8 mouse cellular contexts compared by ENCODE assay signal in the genomic region with DNA sequence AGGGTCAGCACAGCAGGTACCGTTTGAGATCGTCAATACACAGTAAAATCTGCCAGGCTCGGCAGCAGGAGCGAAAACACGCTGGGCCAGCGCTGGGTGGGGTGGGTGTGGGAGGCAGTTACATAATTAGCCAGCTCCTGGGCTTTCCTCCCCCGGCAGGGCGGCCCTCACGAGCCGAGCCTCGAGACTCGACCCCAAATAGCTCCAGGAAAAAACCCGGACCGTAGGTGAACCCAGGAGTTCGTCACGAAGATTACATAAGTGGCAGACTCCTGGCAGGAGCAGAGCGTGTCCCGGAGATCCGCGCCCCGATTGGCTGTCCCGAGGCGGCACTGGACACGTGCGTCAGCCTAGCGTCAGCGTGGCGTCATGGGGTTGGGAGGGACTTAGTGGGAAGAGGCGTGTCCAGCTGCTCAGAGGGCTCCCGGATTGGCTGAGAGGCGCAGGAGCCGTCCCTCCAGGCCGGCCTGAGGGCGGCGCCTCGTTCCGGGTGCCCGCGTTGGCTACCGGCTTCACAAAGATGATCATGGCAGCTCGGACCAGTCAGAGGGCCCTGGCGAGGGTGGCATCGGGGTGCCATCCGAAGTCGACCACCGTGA. TPM values are rescaled to one million over a fixed set of nuclear protein-coding genes. Genes with fewer than 3 reads are reported as not detected.
DNase-seq lines count a peak whose midpoint lies in the region; ATAC-seq and TF ChIP-seq lines count a peak whose summit lies in the region.

A gene (plus strand): TSS at position 416 of the 599 bp plus-strand sequence.

- no peaks in the 10 kb centered on the region for H3K27me3 ChIP-seq in megakaryocyte, embryonic 14.5 days (replicated peaks)

- no peak for TF ChIP-seq CTCF in cortical plate, adult 2 months (IDR thresholded peaks at IDR 0.05; ENCODE audit: extremely low read depth, insufficient read depth, low read length)

- peaks cover 3% of the 10 kb centered on the region; the same call in 1 of the 2 replicates for H3K9me3 ChIP-seq in megakaryocyte, embryonic 14.5 days

- H3K36me3 ChIP-seq in megakaryocyte, embryonic 14.5 days (replicated peaks; ENCODE audit: low read length): peaks cover 38% of the 10 kb centered on the region

- peak; percentile 96 for ATAC-seq in activated CD4-positive, CD25-positive, alpha-beta regulatory T cell, adult 4 months

- H3K27ac ChIP-seq in cortical plate, adult 2 months (ENCODE audit: insufficient read depth, low read length): peak within 1 kb of the TSS; percentile 89

- peak; percentile 75 for TF ChIP-seq POLR2A in cortical plate, adult 2 months (IDR thresholded peaks at IDR 0.05; ENCODE audit: extremely low read depth, insufficient read depth, low read length)

- H3K4me1 ChIP-seq in cortical plate, adult 2 months (ENCODE audit: control insufficient read depth, insufficient read depth, low read length): no peaks in the 10 kb centered on the region; the same call in 1 of the 2 replicates
- peaks cover 59% of the 10 kb centered on the region for H3K4me1 ChIP-seq in megakaryocyte, embryonic 14.5 days

- DNase-seq in gastrocnemius, adult 8-10 months (ENCODE audit: low spot score in 2 of 2): peak; percentile 97 to 99
- DNase-seq in hindlimb bud, embryonic 11.5 days (ENCODE audit: extremely low spot score, low read depth, low spot score): peak; percentile 97
- DNase-seq in left cerebral cortex, adult 8-10 months (ENCODE audit: low spot score in 2 of 2): peak; percentile 97 to 99
- DNase-seq in right cerebral cortex, postnatal 10 days (ENCODE audit: low spot score in 2 of 2): peak; percentile 99
- peak; percentile 97 for DNase-seq in urinary bladder, postnatal 25 days (ENCODE audit: low spot score)

- peak within 1 kb of the TSS; percentile 28 for H3K4me3 ChIP-seq in cortical plate, adult 2 months (ENCODE audit: insufficient read depth, low read length)
- peak within 1 kb of the TSS; percentile 93 for H3K4me3 ChIP-seq in megakaryocyte, embryonic 14.5 days (replicated peaks)

RNA-seq across cellular contexts. Expression of the gene that starts here (rescaled TPM):
- polyA plus RNA-seq in activated CD4-positive, CD25-positive, alpha-beta regulatory T cell, adult 4 months (2017; shearing (Covaris generic)): 10 to 100 TPM; 15.4 to 20.7 TPM
- polyA plus RNA-seq in cortical plate, adult 2 months (2012; rRNA removed): 29.1 and 34.7 TPM in 2 replicates
- total RNA-seq in gastrocnemius, adult 8-10 months (2022): 10 to 100 TPM; 13.4 to 22.4 (median 19.9) TPM
- total RNA-seq in left cerebral cortex, adult 8-10 months (2022): 10 to 100 TPM; 30.8 to 36.5 (median 34.7) TPM
- polyA plus RNA-seq in megakaryocyte, embryonic 14.5 days (2012; ENCODE audit: insufficient read depth, low replicate concordance): 0.99 and 9.1 TPM in 2 replicates

Comparison
In these comparisons a context has a peak if more than half of its experiments do, and no peak if none do; other contexts are left out.
1. Peak in every context shown above with its lines: DNase-seq, ATAC-seq, H3K4me3 ChIP-seq and H3K27ac ChIP-seq.